Mouse (Mus musculus): ENCODE measurements around the gene Kat2b. TPM values are rescaled to one million over a fixed set of nuclear protein-coding genes. Genes with fewer than 3 reads are reported as not detected.
A peak's percentile ranks its signal among the peaks of the same experiment; 100 is the strongest.

Kat2b gene
- polyA plus RNA-seq, 1 experiment, result 3.3 TPM

- TF ChIP-seq GATA1 (IDR thresholded peaks at IDR 0.05; ENCODE audit: low read length), result no peak
Measured at GRCm38 (mm10) chr17:53670453-53670852, 103.8 kb downstream of the Kat2b start.

GRCm38 (mm10) chr17:53678716-53679115 is 112.1 kb downstream of the Kat2b start:
- TF ChIP-seq GATA1 (IDR thresholded peaks at IDR 0.05; ENCODE audit: low read length), result peak; percentile 33

GRCm38 (mm10) chr17:53688321-53688720 is 121.7 kb downstream of the Kat2b start:
- no peak for TF ChIP-seq GATA1 (IDR thresholded peaks at IDR 0.05; ENCODE audit: low read length)

- no peak for TF ChIP-seq GATA1 (IDR thresholded peaks at IDR 0.05; ENCODE audit: low read length)
Measured at GRCm38 (mm10) chr17:53688877-53689802, 122.5 kb downstream of the Kat2b start, which contains the start of gene Sgo1. Gene Sgo1 (minus strand): TSS chr17:53689333.

- no peak for TF ChIP-seq GATA1 (IDR thresholded peaks at IDR 0.05; ENCODE audit: low read length)
Measured at GRCm38 (mm10) chr17:53689946-53690345, 123.3 kb downstream of the Kat2b start.

- TF ChIP-seq GATA1 (IDR thresholded peaks at IDR 0.05; ENCODE audit: low read length), result no peak
Measured at GRCm38 (mm10) chr17:53694039-53694438, 127.4 kb downstream of the Kat2b start.

- TF ChIP-seq GATA1 (IDR thresholded peaks at IDR 0.05; ENCODE audit: low read length), result no peak
Measured at GRCm38 (mm10) chr17:53714453-53714852, 147.8 kb downstream of the Kat2b start.

GRCm38 (mm10) chr17:53718474-53718873 is 151.8 kb downstream of the Kat2b start:
- no peak for TF ChIP-seq GATA1 (IDR thresholded peaks at IDR 0.05; ENCODE audit: low read length)

Other genes starting within 250 kb of the Kat2b start
- gene Efhb, start 103.5 kb upstream of the Kat2b start, polyA plus RNA-seq (2012), result not detected in 2 replicates
- 10.4 and 16.5 TPM in 2 replicates for gene Rab5a, start 87.6 kb upstream of the Kat2b start, polyA plus RNA-seq (2012)
- not detected in 2 replicates for gene Pp2d1, start 27.4 kb upstream of the Kat2b start, polyA plus RNA-seq (2012)
- 36.5 and 49.8 TPM in 2 replicates for gene Sgo1, start 122.5 kb downstream of the Kat2b start, polyA plus RNA-seq (2012)